9 mouse cellular contexts compared by ENCODE assay signal in the genomic region with DNA sequence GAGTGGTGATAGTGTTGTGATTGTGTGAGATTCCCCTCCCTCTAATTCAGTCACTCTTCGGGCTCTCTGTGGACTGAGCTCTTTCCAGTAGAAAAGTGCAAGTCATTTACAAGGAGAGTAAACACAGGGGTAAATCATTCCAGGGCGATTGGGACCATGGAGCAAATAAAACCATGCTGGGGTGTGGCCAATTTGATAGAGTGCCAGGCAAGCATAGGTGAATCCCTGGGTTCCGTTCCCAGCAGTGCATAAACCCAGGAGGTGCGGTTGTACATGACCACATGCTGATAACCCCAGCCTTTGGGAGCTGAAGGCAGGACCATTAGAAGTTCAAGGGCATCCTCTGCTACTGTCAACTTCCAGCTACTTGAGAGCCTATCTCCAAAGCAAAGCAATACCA. TPM values are rescaled to one million over a fixed set of nuclear protein-coding genes. Genes with fewer than 3 reads are reported as not detected.
DNase-seq lines count a peak whose midpoint lies in the region; ATAC-seq and TF ChIP-seq lines count a peak whose summit lies in the region.
"Had no signal": no experiment of that assay in that cellular context is flagged by ENCODE, and none has a peak within 500 bp of the region (broad histone marks: within the 10 kb centered on the region; RNA-seq: fewer than 3 reads in every experiment).

No protein-coding gene starts in this region.

- no peaks in the 10 kb centered on the region; the same call in 1 of the 2 replicates for H3K4me1 ChIP-seq in forebrain, embryonic 13.5 days
- H3K4me1 ChIP-seq in kidney, postnatal 0 days (replicated peaks; ENCODE audit: insufficient read depth, low read length) = no peaks in the 10 kb centered on the region
- H3K4me1 ChIP-seq in midbrain, postnatal 0 days (ENCODE audit: insufficient read depth, low read length) = no peaks in the 10 kb centered on the region

- no peaks in the 10 kb centered on the region for H3K36me3 ChIP-seq in forebrain, embryonic 13.5 days (ENCODE audit: poor library complexity, severe bottlenecking)
- no peaks in the 10 kb centered on the region for H3K36me3 ChIP-seq in kidney, postnatal 0 days (ENCODE audit: insufficient read depth, low read length)
- no peaks in the 10 kb centered on the region for H3K36me3 ChIP-seq in midbrain, postnatal 0 days (ENCODE audit: insufficient read depth, low read length)

- no peak for ATAC-seq in forebrain, embryonic 13.5 days
- no peak for ATAC-seq in kidney, postnatal 0 days (replicated peaks; ENCODE audit: low FRiP score, low read depth)
- no peak for ATAC-seq in midbrain, postnatal 0 days (ENCODE audit: low FRiP score)

- H3K9ac ChIP-seq in forebrain, embryonic 13.5 days = no peak overlapping the region
- no peak overlapping the region for H3K9ac ChIP-seq in kidney, postnatal 0 days (ENCODE audit: low read depth, low read length)
- H3K9ac ChIP-seq in midbrain, postnatal 0 days (replicated peaks; ENCODE audit: low read length, poor library complexity, severe bottlenecking) = no peak overlapping the region

- H3K4me2 ChIP-seq in forebrain, embryonic 13.5 days = peak overlapping the region; percentile 95
- peak overlapping the region; percentile 77 for H3K4me2 ChIP-seq in kidney, postnatal 0 days (ENCODE audit: low read length)
- peak overlapping the region; percentile 94 for H3K4me2 ChIP-seq in midbrain, postnatal 0 days (ENCODE audit: low read depth, low read length, poor library complexity, severe bottlenecking)

- DNase-seq in layer of hippocampus, adult 2 months (ENCODE audit: low spot score in 2 of 2) = no peak
- DNase-seq in layer of hippocampus, adult 11-12 months (ENCODE audit: low spot score) = no peak
- no peak for DNase-seq in kidney, postnatal 0 days (ENCODE audit: low spot score)
- no peak for DNase-seq in midbrain, postnatal 0 days (ENCODE audit: low spot score)
- no peak for DNase-seq in urinary bladder, postnatal 25 days (ENCODE audit: low spot score)
- DNase-seq in thymus, postnatal 10 days (ENCODE audit: low spot score in 2 of 2) = no peak
- DNase-seq in adrenal gland, postnatal 36 days = no peak
- DNase-seq: heart, postnatal 4 days had no signal

- H3K27me3 ChIP-seq in forebrain, embryonic 13.5 days = no peaks in the 10 kb centered on the region
- no peaks in the 10 kb centered on the region for H3K27me3 ChIP-seq in kidney, postnatal 0 days (ENCODE audit: insufficient read depth, low read length)
- no peaks in the 10 kb centered on the region for H3K27me3 ChIP-seq in midbrain, postnatal 0 days (ENCODE audit: insufficient read depth, low read length)

- no peaks in the 10 kb centered on the region for H3K9me3 ChIP-seq in forebrain, embryonic 13.5 days (replicated peaks)
- H3K9me3 ChIP-seq in kidney, postnatal 0 days (replicated peaks; ENCODE audit: low read length) = no peaks in the 10 kb centered on the region
- H3K9me3 ChIP-seq in midbrain, postnatal 0 days (ENCODE audit: low read length) = no peaks in the 10 kb centered on the region

- TF ChIP-seq CTCF in layer of hippocampus, adult 2 months (conservative IDR thresholded peaks at IDR 0.05) = no peak
- TF ChIP-seq CTCF in kidney, postnatal 0 days (IDR thresholded peaks at IDR 0.05; ENCODE audit: low read depth) = no peak
- no peak for TF ChIP-seq CTCF in midbrain, postnatal 0 days (IDR thresholded peaks at IDR 0.05)

- WGBS in forebrain, embryonic 13.5 days = 30% methylated on average over 4 of the region's 4 CpGs
- 19% methylated on average over 4 of the region's 4 CpGs for WGBS in kidney, postnatal 0 days
- WGBS in midbrain, postnatal 0 days = 30% methylated on average over 4 of the region's 4 CpGs

- H3K27ac ChIP-seq in layer of hippocampus, adult 2 months = no peak overlapping the region
- H3K27ac ChIP-seq in forebrain, embryonic 13.5 days = no peak overlapping the region
- H3K27ac ChIP-seq in kidney, postnatal 0 days = no peak overlapping the region
- no peak overlapping the region for H3K27ac ChIP-seq in midbrain, postnatal 0 days (ENCODE audit: low read depth, low read length)

- H3K4me3 ChIP-seq in layer of hippocampus, adult 2 months = peak overlapping the region; percentile 71
- H3K4me3 ChIP-seq in forebrain, embryonic 13.5 days = peak overlapping the region; percentile 70; the same call in 1 of the 2 replicates
- peak overlapping the region; percentile 32 for H3K4me3 ChIP-seq in kidney, postnatal 0 days (replicated peaks; ENCODE audit: low read depth, low read length)
- peak overlapping the region; percentile 73 for H3K4me3 ChIP-seq in midbrain, postnatal 0 days (ENCODE audit: low read depth, low read length)

RNA-seq across cellular contexts. Expression of a gene that starts 0.5 kb away (rescaled TPM):
- total RNA-seq in layer of hippocampus, adult 2 months (2021) = 10 to 100 TPM; 24.0 to 26.4 TPM
- polyA plus RNA-seq in forebrain, embryonic 13.5 days (2015; fragmentation: Nextera tagmentation; extraction: Ambion mirVana) = 21.2 and 22.4 TPM in 2 replicates
- polyA plus RNA-seq in kidney, postnatal 0 days (2015; fragmentation: Nextera tagmentation; extraction: Ambion mirVana) = 15.4 and 16.2 TPM in 2 replicates
- total RNA-seq in midbrain, postnatal 0 days (2014; rRNA removed) = 34.4 and 39.1 TPM in 2 replicates
- 16.2 and 17.7 TPM in 2 replicates for polyA plus RNA-seq in midbrain, postnatal 0 days (2015; fragmentation: Nextera tagmentation; extraction: Ambion mirVana)
- 10 to 100 TPM; 23.8 to 25.3 TPM for total RNA-seq in adrenal gland, postnatal 36 days (2021)

RNA-seq across cellular contexts. Expression of a gene that starts 1.1 kb away (rescaled TPM):
- total RNA-seq in layer of hippocampus, adult 2 months (2021) = 10 to 100 TPM; 24.7 to 28.6 TPM
- polyA plus RNA-seq in forebrain, embryonic 13.5 days (2015; fragmentation: Nextera tagmentation; extraction: Ambion mirVana) = 1.1 and 1.3 TPM in 2 replicates
- 0.29 and 0.46 TPM in 2 replicates for polyA plus RNA-seq in kidney, postnatal 0 days (2015; fragmentation: Nextera tagmentation; extraction: Ambion mirVana)
- 9.6 and 12.8 TPM in 2 replicates for total RNA-seq in midbrain, postnatal 0 days (2014; rRNA removed)
- 1.3 and 1.7 TPM in 2 replicates for polyA plus RNA-seq in midbrain, postnatal 0 days (2015; fragmentation: Nextera tagmentation; extraction: Ambion mirVana)
- total RNA-seq in adrenal gland, postnatal 36 days (2021) = under 1 TPM; 0.16 to 0.66 TPM
- total RNA-seq: heart, postnatal 4 days had no signal
